Mouse (Mus musculus): ENCODE data around the gene Esrrg. TPM values are rescaled to one million over a fixed set of nuclear protein-coding genes. Genes with fewer than 3 reads are reported as not detected.
A peak's percentile ranks its signal among the peaks of the same experiment; 100 is the strongest.

Gene Esrrg
- total RNA-seq, 2 experiments from 2014 or later = 35.6 to 36.4 TPM

DNA sequence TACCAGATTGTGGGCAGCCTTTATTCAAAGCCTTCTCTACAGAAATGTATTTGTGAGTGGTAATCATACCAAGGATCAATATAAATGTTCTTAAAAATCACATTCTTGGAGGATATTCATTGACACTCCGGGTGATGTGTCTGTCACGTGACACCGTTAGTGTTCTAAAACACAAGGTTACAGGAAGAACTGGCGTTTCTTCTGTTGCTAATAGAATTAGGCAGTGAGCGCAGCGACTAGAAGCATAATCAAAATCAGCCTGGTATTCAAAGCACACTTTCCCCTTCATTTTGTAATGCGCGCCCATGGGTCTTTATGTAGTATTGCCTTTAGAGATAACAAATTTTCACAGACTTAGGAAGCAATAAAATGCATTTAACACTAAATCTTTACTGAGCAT is 420.6 kb downstream of the Esrrg start:
- no peak for DNase-seq

DNA sequence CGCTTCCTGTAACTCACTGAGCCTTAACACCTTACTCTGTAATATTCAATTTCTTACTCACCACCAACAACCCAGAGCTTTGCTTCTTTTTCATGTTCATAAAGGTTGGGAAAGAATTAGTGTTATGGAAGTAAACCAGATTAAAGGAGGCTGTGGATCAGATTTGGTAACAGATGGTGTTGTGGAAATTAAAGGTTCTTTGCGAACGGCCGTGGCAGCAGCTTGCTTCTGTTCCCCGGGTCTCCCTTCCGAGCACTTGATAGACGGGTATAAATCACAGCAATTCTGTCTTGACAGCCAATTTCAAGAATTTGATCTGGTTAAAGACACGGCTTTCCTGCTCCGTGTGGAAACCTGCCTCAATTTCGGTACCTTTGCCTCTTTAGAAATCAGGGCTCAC is 421.5 kb downstream of the Esrrg start:
- intact Hi-C loops (cut with DNase I) = no loop called here

More for the DNA sequence above, 420.6 kb downstream of the Esrrg start:
- intact Hi-C loops (cut with DNase I) = no loop called here

DNA sequence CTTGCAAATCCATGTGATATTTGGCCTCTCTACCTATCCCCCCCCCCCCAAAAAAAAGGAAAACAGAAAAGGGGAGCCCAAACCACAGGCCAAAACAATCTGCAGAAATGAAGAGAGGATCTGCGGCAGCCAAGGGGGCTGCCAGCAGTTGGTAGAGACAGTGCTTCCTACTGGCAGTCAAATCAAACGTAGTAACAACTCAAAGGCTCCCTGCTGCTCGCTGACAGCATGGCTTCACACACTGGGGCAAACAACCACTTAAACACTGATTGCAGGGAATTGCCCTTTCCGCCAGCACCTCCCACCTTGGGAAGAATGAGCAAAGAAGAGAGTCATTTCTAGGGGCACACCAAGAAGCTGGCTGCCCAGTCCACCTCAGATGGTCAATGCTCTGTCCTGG is 422.7 kb downstream of the Esrrg start:
- DNase-seq = no peak
- intact Hi-C loops (cut with DNase I) = no loop called here

More for the DNA sequence above, 421.5 kb downstream of the Esrrg start:
- no peak for DNase-seq

DNA sequence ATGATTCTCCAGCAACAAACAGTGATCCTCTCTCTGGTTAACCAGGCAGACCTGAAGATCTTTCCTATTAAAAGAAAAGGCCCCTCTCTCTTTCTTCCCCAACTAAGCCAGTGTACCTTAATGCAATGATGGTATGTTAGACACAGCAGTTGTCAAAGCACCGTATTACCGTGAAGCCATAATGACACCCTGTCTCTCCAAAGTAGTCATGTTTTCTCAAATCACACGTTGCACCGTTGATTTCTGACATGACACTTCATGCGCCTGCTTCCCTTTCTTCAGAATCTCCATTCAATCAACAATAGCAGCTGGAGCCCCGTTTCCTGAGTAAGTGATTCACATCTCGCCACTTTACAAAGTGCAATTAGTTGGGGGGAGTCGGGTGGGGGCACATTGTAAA is 427.4 kb downstream of the Esrrg start:
- no peak for DNase-seq
- intact Hi-C loops (cut with DNase I) = no loop called here

DNA sequence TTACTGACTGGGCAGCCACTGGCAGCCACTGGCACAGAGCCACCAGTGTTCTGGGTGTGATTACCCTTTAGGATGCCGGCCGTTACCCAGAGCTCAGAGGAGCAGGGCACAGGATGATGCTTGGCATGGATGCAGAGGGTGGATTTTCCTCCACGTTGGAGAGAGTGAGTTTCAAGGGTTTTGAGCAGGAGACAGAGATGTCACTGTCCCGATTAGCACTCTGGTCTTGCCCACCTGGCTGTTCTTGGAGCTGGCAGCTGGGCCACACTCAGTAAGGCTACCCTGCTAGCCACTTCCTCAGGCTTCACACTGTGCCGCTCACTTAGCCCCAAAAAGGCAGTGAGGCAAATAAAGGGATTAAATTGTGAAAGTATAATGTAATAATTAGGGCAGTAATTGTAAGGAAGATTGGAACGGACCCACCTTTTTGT is 438.1 kb downstream of the Esrrg start:
- intact Hi-C loops (cut with DNase I) = no loop called here
- no peak for DNase-seq

DNA sequence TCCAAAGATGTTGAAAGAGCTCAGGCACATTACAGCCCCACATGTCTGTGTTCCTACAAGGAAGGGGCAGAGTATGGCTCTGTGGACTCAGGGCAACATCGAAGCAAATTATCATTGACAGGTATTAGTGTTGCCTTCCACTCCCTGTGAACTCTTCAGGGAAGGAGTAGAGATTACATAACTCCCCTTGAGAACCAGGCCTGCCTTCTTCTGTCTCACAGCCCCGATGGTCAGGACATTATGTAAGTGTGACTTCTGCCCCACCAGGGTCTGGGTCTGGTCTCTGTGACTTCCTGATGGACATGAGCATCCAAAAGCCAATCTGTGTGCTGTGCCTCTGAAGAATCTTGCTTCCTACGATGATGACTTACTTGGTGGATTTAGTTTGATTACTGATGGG is 438.6 kb downstream of the Esrrg start:
- DNase-seq = no peak
- intact Hi-C loops (cut with DNase I) = no loop called here

DNA sequence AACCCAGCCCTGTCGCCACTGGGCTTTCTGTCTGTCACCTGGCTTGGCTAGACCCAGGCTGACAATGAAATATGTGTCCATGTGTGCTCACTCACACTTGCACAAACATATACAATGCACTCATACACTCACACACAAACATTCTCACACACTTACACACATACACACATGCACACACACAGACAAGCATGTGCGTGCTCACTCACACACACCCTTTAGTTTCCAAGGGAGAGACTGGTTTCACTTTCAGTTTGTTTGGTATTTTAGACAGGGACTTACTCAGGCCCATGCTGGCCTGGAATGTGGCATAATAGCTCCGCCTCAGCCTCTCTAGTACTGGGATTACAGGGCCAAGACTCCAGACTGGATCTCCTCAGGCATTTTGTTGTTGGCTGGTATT is 447.3 kb downstream of the Esrrg start:
- intact Hi-C loops (cut with DNase I) = no loop called here
- DNase-seq = peak in 1 of 2 experiments; percentile 3

DNA sequence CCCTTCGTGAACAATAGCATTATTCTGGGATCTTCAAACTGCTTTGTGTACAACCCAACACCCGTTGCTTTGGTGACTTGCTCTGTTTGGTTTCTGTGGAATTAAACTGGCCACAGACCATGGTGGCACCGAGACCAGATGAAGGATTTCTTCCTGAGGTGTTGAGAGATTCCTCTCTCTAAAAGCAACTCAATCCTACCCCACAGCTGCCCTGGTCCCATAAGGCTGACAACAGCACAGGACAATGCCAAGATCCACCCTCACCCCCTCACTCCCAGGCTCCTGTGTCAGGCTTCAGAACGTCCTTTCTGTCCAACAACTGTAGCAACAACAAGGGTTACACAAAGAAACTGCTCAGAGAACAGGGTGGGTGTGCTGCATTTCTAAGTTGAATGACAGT is 449.3 kb downstream of the Esrrg start:
- DNase-seq = peak in 1 of 2 experiments; percentile 7
- intact Hi-C loops (cut with DNase I) = no loop called here

DNA sequence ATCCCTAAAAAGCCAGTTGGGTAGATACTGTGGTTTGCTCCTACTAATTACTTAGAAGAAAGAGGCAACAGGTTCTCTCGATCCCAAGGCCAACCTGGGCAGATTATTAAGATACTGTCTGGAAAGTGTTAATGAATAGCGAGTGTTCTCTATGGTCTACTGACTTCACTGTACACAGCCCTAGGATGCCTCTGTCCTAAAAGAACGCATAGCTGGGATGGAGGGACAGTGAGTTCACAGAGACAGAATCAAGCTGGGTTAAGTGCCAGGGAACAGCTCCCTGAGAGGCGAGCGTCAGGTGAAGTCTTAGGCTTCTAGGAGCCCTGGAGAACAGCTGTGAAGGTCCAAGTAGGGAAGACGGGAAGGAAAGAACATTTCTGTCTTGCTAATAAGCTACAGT is 450.4 kb downstream of the Esrrg start:
- intact Hi-C loops (cut with DNase I) = no loop called here
- DNase-seq = no peak

DNA sequence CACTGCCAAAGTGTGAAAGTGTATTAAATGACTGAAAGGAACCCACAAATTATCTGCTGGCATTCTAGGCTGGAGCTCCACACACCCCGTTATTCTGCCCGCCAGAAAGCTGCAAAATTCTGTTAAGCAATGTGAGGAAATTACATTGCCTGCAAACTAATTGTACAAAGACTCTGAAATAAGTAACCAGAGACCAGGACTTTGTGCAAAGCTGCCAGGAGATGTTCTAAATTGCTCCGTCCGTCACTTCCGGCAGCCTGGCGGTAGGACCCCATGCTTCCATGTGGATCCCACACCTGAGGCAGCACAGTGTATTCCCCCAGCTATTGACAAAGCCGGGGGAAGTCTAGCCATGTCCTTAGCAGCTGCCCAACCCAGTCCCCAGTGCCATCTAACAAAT is 451.9 kb downstream of the Esrrg start:
- intact Hi-C loops (cut with DNase I) = no loop called here
- no peak for DNase-seq

DNA sequence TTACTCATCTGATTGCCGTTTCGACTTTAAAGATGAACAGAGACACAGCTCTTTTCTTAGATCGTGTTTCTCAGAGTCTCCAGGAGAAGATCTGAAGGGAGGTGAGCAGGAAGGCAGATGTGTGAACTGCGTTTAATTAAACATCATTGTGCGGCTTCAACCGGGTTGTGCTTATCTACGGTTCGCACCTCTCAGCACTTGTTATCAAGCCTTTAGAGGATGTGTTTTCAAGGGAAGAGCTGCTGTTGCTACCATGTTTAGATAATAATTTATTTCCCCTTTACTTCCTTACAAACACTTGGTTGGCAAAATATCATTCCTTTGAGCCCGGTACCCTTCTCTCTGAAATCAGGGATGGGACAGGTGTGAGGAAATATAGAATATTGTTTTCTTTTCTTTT is 460.2 kb downstream of the Esrrg start:
- intact Hi-C loops (cut with DNase I) = no loop called here
- DNase-seq = no peak

DNA sequence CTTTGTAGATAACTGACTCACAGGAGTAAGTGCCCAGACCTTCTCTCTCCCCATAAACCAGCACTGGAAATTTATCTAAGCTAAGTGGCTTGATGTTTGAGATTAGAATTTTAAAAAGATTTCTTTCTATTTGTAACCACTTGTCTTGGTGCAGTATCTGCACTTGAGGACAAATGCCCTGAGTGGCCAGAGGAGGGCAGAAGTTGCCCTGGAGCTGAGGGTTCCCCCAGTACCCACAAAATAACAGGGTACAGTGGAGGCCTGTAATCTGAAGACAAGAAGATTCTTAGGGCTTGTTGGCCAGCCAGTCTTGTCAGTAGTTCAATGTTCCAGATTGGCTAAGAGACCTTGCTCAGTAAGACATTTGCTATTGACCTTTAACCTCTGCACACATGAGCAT is 461.3 kb downstream of the Esrrg start:
- no peak for DNase-seq
- intact Hi-C loops (cut with DNase I) = no loop called here

DNA sequence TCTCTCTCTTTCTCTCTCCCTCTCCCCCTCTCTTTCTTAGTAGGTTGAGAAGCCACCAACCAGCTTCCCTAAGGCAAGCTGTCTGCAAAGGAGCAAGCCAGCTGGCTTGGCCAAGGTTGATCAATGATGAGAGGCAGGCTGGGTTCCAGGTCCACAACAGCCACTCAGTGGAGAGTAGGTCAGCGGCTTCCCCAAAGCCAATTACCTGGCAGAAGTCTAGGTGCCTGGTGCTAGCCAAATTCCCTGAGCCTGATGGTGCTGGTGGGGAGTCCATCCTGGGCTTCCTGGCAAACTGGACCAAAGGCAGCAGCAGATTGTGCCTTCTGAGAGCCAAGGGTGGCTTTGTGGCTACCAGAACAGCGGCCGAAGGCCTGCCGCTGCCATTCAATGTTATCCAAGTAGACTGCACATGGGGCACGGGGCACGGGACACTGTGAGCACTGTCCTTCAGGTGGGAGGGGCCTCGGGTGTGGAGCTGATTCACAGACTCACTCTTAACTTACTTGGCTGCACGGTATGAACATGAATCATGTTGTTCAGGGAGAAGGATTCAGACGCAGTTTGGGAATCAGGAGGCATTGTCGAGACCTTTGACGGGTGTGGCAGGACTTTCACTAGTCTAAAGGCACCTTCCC is 469.1 kb downstream of the Esrrg start:
- peak in 1 of 2 experiments; percentile 2 for DNase-seq

DNA sequence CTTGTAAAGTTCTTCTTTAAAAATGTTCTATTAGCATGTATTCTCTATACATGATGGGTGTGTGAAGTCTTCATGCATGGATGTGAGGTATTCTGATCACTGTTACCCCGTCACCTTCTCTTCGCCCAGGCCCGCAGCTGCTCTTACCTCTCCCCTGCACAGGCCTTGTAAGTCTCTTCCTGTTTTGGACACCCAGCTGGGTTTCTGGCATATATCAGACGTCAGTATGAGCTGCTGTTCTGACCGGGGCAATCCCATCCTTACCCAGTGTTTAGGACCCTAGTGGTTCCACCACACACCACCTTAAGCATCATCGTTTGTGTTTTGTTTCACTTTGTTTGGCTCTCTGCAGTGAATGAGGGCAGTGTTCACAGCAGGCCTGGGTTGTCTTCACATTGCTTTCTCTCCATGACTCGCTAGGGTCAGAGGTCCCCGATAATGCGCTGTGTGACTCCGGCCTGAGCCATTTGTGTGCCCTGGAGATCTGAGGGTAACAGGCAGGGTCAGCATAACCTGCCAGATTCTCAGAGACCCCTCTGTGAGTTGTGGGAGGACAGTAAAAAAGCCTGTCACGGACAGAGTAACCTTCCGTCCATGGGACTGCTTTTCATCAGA is 471.8 kb downstream of the Esrrg start:
- intact Hi-C loops (cut with DNase I) = no loop called here

More for the DNA sequence above, 469.1 kb downstream of the Esrrg start:
- intact Hi-C loops (cut with DNase I) = no loop called here

DNA sequence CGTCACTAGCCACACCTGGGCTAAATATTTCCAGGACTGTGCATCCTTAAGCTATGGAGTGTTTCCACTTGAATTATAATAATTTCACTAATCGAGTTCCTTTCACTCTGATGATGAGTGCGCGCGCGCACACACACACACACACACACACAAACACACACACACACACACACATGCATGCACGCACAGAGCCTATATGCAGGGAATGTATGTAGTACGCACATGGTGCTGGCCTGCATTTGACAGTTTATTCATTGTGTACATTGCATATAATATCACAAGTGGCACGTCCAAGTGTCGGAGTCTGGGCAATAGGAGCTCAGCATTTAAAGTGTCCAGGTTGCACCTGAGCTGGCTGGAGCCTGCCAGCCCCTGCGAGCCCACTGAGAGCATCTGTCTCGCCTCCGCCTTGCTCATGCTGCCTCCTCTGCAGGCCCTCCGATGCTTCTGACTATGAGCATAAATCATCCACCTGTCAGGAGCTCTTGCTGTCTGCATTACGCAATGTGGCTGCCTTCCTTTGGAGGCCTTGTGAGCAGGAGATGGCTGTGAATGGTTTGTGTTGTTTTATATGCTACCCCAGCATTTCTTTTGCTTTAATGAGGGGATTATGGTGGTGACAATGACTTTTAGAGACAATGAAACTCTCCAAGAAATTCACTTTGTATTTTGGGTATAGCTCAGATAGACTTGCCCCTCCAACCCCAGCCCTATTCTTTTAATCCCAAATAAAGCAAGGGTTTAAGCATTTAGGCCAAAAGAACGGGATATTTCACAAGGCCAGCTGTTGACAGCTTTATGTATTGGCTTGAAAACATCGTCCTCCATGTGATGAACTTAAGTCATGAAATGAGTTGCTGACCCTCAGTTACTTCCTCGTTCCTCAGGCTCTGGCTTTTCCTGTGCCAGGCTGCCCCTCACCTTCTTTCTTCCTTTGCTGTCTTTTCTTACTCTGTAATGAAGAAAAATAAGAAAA is 474.4 kb downstream of the Esrrg start:
- DNase-seq = no peak
- intact Hi-C loops (cut with DNase I) = no loop called here

More for the DNA sequence above, 471.8 kb downstream of the Esrrg start:
- no peak for DNase-seq

DNA sequence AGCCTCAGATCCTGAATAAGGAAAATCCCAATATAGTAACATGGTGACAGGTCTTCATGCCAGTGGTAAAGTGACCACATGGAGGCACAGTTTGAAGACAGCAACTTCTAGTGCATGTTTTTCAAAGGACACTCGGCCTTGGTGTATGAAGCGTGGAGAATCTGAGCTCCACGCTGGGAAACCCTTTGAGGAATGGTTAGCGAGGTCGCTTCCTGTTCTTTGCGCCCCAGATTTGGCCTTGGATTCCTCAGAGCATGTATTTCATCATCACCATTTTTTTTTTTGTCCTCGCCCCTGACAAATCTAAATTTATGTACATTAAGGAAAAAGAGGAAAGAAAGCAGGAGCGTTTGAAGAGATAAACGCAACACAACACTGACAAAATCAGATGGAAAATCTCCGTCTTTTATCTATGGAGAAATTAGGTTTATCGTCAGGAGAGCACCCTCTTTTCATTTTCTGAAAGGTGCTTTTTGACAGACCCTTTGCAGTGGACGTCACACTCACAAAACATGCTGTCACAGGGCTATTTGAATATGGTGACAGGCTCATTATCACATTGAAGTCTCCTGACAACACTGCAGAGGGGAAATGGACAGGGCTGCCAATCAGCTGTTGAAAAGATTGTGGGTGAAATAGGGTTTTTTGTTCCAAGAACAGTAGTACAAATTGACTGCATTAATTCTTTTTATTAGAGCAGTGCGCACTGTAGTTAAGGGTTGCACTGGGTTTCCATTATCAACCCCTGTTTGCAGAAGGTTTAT is 476.7 kb downstream of the Esrrg start:
- no peak for DNase-seq
- intact Hi-C loops (cut with DNase I) = no loop called here

DNA sequence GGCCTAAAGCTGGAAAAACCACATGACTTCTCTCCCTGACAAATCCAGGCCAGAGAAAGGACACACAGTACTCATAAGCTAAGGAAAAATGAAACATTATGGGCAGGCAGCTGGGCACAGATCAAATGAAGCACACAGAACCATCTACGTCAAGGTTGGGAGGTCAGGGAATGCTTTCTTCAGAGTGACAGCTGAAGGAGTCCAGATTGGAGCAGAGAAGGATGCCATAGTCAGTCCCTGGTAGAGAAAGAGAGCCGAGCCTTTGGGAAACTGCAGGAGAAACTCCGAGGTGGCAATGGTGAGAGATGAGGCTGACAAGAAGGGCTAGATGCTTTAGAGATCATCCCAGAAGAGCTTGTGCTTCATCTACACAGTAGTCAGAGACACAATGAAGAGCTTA is 485.1 kb downstream of the Esrrg start:
- DNase-seq = no peak
- intact Hi-C loops (cut with DNase I) = no loop called here

DNA sequence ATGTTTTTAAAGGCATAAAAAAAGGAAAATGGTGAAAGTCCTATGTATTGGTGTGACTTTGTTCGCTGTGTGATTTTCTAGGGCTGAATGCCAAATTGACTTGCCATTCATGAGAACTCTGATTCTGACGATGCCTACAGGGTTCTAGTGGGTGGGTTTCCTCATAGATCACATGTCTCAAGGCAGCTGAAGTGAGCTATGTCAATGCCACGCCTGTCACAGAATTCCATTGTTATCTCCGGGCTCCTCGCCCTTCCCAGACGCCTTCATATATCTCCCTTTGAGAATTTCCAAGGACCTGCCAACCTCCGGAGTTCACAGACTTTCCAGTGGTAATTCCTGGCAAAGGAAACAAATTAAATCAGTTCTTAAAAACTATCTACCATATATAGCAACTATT is 493.2 kb downstream of the Esrrg start:
- intact Hi-C loops (cut with DNase I) = no loop called here
- no peak for DNase-seq

DNA sequence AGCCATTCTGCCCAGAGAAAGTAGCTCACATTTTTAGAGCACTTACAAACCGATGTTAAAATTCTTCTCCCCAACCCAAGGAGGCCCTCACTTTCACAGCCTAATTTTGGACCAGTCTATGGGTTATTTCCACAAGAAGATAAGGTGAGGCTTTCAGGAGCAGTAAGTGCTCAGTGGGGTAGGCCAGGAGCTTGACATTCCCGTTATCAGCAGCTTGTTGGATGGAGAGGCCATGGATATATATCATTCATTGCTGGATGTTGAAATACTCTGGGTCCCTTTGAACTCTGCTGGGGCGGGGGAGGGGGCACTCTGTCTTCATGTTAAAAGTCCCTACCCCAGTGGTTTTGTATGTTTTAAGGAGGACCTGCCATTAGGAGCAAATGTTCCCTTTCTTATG is 494.6 kb downstream of the Esrrg start:
- no peak for DNase-seq
- intact Hi-C loops (cut with DNase I) = no loop called here

DNA sequence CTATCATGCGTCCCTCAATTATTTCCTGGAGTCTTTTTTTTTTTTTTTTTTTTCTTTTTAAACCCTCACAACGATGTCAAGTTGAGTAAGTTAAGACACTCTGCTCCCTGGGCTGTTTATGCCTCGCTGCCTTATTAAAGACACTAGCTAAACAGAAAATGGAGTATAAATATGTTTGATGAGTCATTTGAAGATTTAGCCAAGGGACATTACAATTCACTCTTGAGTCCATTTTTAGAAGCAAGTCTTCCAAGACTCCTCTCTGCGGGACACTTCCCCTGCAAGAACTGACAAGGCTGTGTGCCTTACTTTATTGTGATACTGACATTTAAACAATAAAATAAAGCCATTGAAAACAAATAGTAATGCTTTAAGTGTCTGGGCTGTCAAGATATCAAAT is 496.9 kb downstream of the Esrrg start:
- DNase-seq = no peak
- intact Hi-C loops (cut with DNase I) = no loop called here

DNA sequence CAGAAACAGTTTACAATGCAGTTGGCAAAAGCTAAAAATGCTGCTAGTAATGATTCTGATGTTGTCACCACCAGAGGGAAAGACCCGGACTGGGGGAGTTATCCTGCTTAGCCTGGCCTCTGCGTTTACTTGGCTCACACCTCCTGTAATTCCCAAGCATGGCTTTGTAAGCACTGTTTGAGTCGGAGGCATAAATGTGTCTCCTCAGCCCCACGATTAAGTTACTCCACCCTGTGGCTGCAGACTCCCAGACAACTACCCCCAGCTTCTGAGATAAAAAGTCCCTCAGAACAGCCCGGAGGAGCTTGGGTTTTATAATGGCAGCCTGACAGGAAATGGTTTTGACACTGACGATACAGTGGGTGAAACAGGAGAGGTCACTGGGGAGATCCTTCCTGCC is 499.4 kb downstream of the Esrrg start:
- intact Hi-C loops (cut with DNase I) = no loop called here
- peak; percentile 3 for DNase-seq

Data from heart, postnatal 14 days (tissue).